Mouse (Mus musculus) megakaryocyte, adult 5-6 weeks (primary cell): Measurements from ENCODE around the gene Slc19a1. TPM values are rescaled to one million over a fixed set of nuclear protein-coding genes. Genes with fewer than 3 reads are reported as not detected.

Experiments
- ATAC-seq: 2 replicates; pipeline ENCODE4 v1.8.0; 2016; ENCODE audit warnings: mild to moderate bottlenecking, inconsistent platforms; ENCODE audit not compliant: poor library complexity, severe bottlenecking
- total RNA-seq, 2 experiments: library from RNA; stranded (forward) in 1 of 2; stranded (reverse) in 1 of 2; fragments of 153-499, 151-499 nt in 1 of 2; fragments of 221-1000, 200-1000 nt in 1 of 2; gene quantifications; 2 replicates each; pipeline versions ENCODE4 v1.2.3 to v1.2.4; 2015 to 2017

Gene Slc19a1
- total RNA-seq, 2 experiments from 2014 or later = 2.1 to 2.6 TPM

GRCm38 (mm10) chr10:77032591-77033322, 716 bp downstream of the Slc19a1 start:
- peak; percentile 89 for ATAC-seq

GRCm38 (mm10) chr10:77033323-77034025, 1.4 kb downstream of the Slc19a1 start:
- peak; percentile 38 for ATAC-seq

- no peak for ATAC-seq
These were observed 3.4 kb downstream of the Slc19a1 start for GRCm38 (mm10) chr10:77035487-77035886.

GRCm38 (mm10) chr10:77038579-77039174, 6.6 kb downstream of the Slc19a1 start:
- no peak for ATAC-seq

- ATAC-seq = no peak
These were observed 16.2 kb downstream of the Slc19a1 start for GRCm38 (mm10) chr10:77048196-77048595.

- no peak for ATAC-seq
These were observed 16.6 kb downstream of the Slc19a1 start for GRCm38 (mm10) chr10:77048606-77049005.

GRCm38 (mm10) chr10:77056768-77057167, 24.7 kb downstream of the Slc19a1 start:
- no peak for ATAC-seq

GRCm38 (mm10) chr10:77061426-77061825, 29.4 kb downstream of the Slc19a1 start:
- no peak for ATAC-seq

GRCm38 (mm10) chr10:77062393-77063010, 30.5 kb downstream of the Slc19a1 start:
- ATAC-seq = no peak

- ATAC-seq = no peak
These were observed 32.2 kb downstream of the Slc19a1 start for GRCm38 (mm10) chr10:77064239-77064638.

- no peak for ATAC-seq
These were observed 32.6 kb downstream of the Slc19a1 start for GRCm38 (mm10) chr10:77064659-77065058.

GRCm38 (mm10) chr10:77068469-77068868, 36.4 kb downstream of the Slc19a1 start:
- ATAC-seq = no peak

GRCm38 (mm10) chr10:77070072-77070471, 38.0 kb downstream of the Slc19a1 start:
- peak; percentile 57 for ATAC-seq

GRCm38 (mm10) chr10:77074276-77074974, 42.4 kb downstream of the Slc19a1 start:
- ATAC-seq = no peak

- no peak for ATAC-seq
These were observed 46.4 kb downstream of the Slc19a1 start for GRCm38 (mm10) chr10:77078456-77078855.

GRCm38 (mm10) chr10:77078961-77079360, 46.9 kb downstream of the Slc19a1 start:
- ATAC-seq = no peak

- peak; percentile 73 for ATAC-seq
These were observed 50.4 kb downstream of the Slc19a1 start for GRCm38 (mm10) chr10:77082453-77082852.

GRCm38 (mm10) chr10:77082921-77083320, 50.9 kb downstream of the Slc19a1 start:
- ATAC-seq = no peak

- no peak for ATAC-seq
These were observed 52.5 kb downstream of the Slc19a1 start for GRCm38 (mm10) chr10:77084568-77084967.

- no peak for ATAC-seq
These were observed 57.3 kb downstream of the Slc19a1 start for GRCm38 (mm10) chr10:77089336-77089735.

GRCm38 (mm10) chr10:77090063-77090462, 58.0 kb downstream of the Slc19a1 start:
- no peak for ATAC-seq
